Mouse (Mus musculus) forebrain, postnatal 0 days (tissue): Measurements from ENCODE around the gene Mia3. TPM values are rescaled to one million over a fixed set of nuclear protein-coding genes. Genes with fewer than 3 reads are reported as not detected.
"Not testable (repeated sequence)": the region's sequence is repeated elsewhere in the genome, so short reads cannot be mapped to it uniquely, and the experiment has no call there.

Source experiments
- ATAC-seq: fragments of 200-750 bp; cut with Nextera tagmentation; 2 replicates; pipeline ENCODE4 v1.8.0; 2017; ENCODE audit warnings: mild to moderate bottlenecking, moderate library complexity
- DNase-seq: peaks from one replicate; pipeline ENCODE4 v3.0.0-alpha.2; 2015
- H3K27ac ChIP-seq: fragments of 300-500 bp; sonication (generic); 2 replicates; pipeline ENCODE4 v1.5.1; 2014; ENCODE audit warnings: low read depth, mild to moderate bottlenecking, antibody characterized with exemption, low read length, moderate library complexity, mixed read lengths
- H3K27me3 ChIP-seq: fragments of 300-500 bp; sonication (generic); 2 replicates; pipeline ENCODE4 v1.6.1; 2014; ENCODE audit warnings: mild to moderate bottlenecking, low read length, mixed read lengths; ENCODE audit not compliant: insufficient read depth
- H3K36me3 ChIP-seq: fragments of 300-500 bp; sonication (generic); 2 replicates; pipeline ENCODE4 v1.6.1; 2014; ENCODE audit warnings: mild to moderate bottlenecking, moderate library complexity; ENCODE audit not compliant: insufficient read depth
- H3K4me1 ChIP-seq: fragments of 300-500 bp; sonication (generic); 2 replicates; pipeline ENCODE4 v1.6.1; 2014; ENCODE audit warnings: antibody characterized with exemption; ENCODE audit not compliant: insufficient read depth
- H3K4me2 ChIP-seq: fragments of 300-500 bp; sonication (generic); 2 replicates; pipeline ENCODE4 v1.6.1; 2014; ENCODE audit warnings: low read depth, mild to moderate bottlenecking, moderate library complexity
- H3K4me3 ChIP-seq: fragments of 300-500 bp; sonication (generic); 2 replicates; pipeline ENCODE4 v1.5.1; 2014; ENCODE audit warnings: low read depth, low read length, mixed read lengths
- H3K9ac ChIP-seq: fragments of 300-500 bp; sonication (generic); 2 replicates; pipeline ENCODE4 v1.6.1; 2014; ENCODE audit warnings: mild to moderate bottlenecking
- H3K9me3 ChIP-seq: fragments of 300-500 bp; sonication (generic); 2 replicates; pipeline ENCODE4 v1.6.1; 2016; ENCODE audit warnings: low read length
- CTCF ChIP-seq: sonication (generic); IDR thresholded peaks from 2 replicates; pipeline ENCODE4 v1.5.1; 2016; ENCODE audit warnings: antibody characterized with exemption, control low read depth, low read depth
- WGBS: fragments of 180-500 bp; shearing (Covaris S2); extraction: QIAGEN DNeasy Blood & Tissue Kit; methylation state at CpG from one replicate; pipeline ENCODE4 v1.1.7; 2014; 5-methylcytosine and 5-hydroxymethylcytosine counted together
- polyA plus RNA-seq: library from polyadenylated mRNA; unstranded; fragments of >200 nt; fragmentation: Nextera tagmentation; extraction: Ambion mirVana; gene quantifications from 2 replicates; pipeline ENCODE4 v1.2.1, GENCODE M21; 2015
- total RNA-seq: library from RNA; depleted of rRNA; stranded (reverse); fragments of >200 nt; gene quantifications from 2 replicates; pipeline ENCODE4 v1.2.3, GENCODE M21; 2014; rRNA removed

Gene Mia3
- total RNA-seq (124 and 131 TPM in 2 replicates), polyA plus RNA-seq (62.8 and 87.3 TPM in 2 replicates)

DNA sequence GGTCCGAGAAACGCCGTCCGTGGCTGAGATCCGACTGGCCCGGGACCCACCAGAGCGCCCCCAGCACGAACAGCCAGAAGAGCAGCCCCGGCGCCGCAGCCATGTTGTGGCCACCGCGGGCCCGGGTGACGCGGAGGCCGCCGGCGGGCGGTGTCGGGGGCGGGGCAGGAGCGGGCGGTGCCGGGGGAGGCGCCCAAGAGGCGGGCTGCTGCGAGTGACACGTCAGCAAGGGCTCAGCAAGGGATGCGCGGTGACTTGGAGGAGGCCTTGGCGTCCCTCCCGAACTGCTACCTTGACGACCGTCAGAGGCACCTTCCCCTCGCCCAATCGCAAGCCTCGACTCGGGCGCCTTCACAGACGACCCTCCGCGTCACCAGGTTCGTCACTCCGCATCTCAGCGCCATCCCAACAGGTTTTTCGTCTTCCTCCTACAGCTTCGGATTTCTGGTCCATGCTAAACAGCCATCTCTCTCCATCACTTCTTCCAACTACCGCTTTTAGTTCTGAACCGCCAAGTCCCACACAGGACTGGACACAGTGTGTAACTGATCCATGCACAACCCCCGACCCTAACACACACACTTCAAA, at the start of gene Mia3:
Gene Mia3, minus strand, starts transcription at position 127 of the 588 bp plus-strand sequence.
- peaks cover 5% of the 10 kb centered on the region for H3K36me3 ChIP-seq
- H3K27ac ChIP-seq = peak within 1 kb of the TSS; percentile 76
- 0 out of 2 replicates have a peak, but pooled peaks cover 5% of the 10 kb centered on the region for H3K4me1 ChIP-seq
- ATAC-seq (peak; percentile 99), DNase-seq (peak; percentile 98)
- H3K27me3 ChIP-seq = no peaks in the 10 kb centered on the region
- H3K4me3 ChIP-seq = peak within 1 kb of the TSS; percentile 89
- 1% methylated on average over 45 of the region's 51 CpGs for WGBS
- TF ChIP-seq CTCF = peak; percentile 26
- peak within 1 kb of the TSS; percentile 93 for H3K4me2 ChIP-seq
- no peaks in the 10 kb centered on the region for H3K9me3 ChIP-seq
- peak within 1 kb of the TSS; percentile 81 for H3K9ac ChIP-seq

- no peak within 1 kb of the TSS for H3K9ac ChIP-seq
- no peaks in the 10 kb centered on the region for H3K9me3 ChIP-seq
- H3K27ac ChIP-seq = no peak within 1 kb of the TSS
- no peaks in the 10 kb centered on the region for H3K27me3 ChIP-seq
- DNase-seq = no peak
- no peak for TF ChIP-seq CTCF
- H3K36me3 ChIP-seq = no peaks in the 10 kb centered on the region
- ATAC-seq = no peak
- no peak within 1 kb of the TSS for H3K4me3 ChIP-seq
- no peak within 1 kb of the TSS for H3K4me2 ChIP-seq
- no peaks in the 10 kb centered on the region for H3K4me1 ChIP-seq
- 71% methylated on average over 12 of the region's 12 CpGs for WGBS
These were observed 48.5 kb upstream of the Mia3 start, which contains the start of gene Hhipl2 for GRCm38 (mm10) chr1:183417873-183418272. Hhipl2 (plus strand) TSS chr1:183418215.

DNA sequence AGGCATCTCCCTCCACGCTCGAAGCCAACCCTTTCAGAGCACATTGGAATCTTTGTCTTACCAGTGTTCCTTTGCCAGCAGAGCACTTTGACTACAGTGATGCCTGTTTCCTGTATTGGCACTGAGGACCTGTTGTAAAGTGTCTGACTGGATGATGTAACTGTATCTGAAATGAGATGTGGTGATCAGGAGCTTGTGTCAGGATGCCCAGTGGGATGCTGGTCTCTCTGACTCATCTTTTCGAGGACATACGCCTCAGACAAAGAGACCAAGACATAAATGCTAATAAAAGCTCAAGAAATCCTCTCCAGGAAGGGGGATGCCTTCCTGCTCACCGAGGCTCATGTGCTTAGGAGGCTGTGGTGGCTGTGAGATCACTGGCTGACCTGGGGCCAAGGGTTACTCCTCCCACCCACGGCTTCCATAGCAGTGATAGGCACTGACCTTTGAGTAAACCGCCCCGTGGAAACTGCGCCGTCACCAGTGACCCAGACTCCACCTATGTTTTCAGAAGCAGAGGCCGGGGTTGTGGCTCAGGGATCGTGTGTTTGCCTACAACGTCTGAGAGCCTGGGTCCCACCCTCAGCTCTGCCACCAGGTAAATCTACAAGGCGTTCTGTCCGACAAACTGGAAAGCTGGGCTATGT, 44.9 kb upstream of the Mia3 start:
- Histone ChIP-seq H3K9me3 (no peaks in the 10 kb centered on the region), H3K27me3 (no peaks in the 10 kb centered on the region), H3K36me3 (peaks cover 31% of the 10 kb centered on the region), H3K27ac (no peak overlapping the region), H3K4me2 (no peak overlapping the region), H3K4me3 (no peak overlapping the region), H3K4me1 (no peaks in the 10 kb centered on the region), H3K9ac (no peak overlapping the region)
- 91% methylated on average over 15 of the region's 15 CpGs for WGBS
- ATAC-seq (peak; percentile 18; the same call in 1 of the 2 replicates), DNase-seq (no peak)
- TF ChIP-seq CTCF = no peak

DNA sequence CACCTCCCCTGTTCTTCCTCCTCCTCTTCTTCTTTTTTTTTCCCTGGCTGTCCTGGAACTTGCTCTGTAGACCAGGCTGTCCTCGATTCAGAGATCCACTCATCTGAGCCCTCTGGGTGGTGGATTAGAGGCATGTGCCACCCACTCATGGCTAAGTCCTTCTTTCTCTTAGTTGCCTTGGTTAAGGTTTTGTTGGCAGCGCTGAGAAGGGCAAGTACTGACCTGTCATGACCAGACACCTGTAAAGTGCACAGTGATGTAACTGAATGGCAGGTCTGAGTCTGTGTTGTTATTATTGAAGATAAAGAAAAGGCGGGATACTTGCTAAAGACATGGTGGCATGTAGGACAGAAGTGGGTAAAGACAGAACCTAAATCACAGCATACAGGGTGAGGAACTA, 34.0 kb upstream of the Mia3 start:
- H3K9ac ChIP-seq = no peak overlapping the region
- DNase-seq (no peak), ATAC-seq (no peak)
- 94% methylated on average over 3 of the region's 3 CpGs for WGBS
- H3K36me3 ChIP-seq = peaks cover 57% of the 10 kb centered on the region
- no peaks in the 10 kb centered on the region for H3K4me1 ChIP-seq
- no peak overlapping the region for H3K27ac ChIP-seq
- H3K9me3 ChIP-seq = no peaks in the 10 kb centered on the region
- no peak overlapping the region for H3K4me3 ChIP-seq
- H3K27me3 ChIP-seq = no peaks in the 10 kb centered on the region
- H3K4me2 ChIP-seq = no peak overlapping the region
- TF ChIP-seq CTCF = no peak

DNA sequence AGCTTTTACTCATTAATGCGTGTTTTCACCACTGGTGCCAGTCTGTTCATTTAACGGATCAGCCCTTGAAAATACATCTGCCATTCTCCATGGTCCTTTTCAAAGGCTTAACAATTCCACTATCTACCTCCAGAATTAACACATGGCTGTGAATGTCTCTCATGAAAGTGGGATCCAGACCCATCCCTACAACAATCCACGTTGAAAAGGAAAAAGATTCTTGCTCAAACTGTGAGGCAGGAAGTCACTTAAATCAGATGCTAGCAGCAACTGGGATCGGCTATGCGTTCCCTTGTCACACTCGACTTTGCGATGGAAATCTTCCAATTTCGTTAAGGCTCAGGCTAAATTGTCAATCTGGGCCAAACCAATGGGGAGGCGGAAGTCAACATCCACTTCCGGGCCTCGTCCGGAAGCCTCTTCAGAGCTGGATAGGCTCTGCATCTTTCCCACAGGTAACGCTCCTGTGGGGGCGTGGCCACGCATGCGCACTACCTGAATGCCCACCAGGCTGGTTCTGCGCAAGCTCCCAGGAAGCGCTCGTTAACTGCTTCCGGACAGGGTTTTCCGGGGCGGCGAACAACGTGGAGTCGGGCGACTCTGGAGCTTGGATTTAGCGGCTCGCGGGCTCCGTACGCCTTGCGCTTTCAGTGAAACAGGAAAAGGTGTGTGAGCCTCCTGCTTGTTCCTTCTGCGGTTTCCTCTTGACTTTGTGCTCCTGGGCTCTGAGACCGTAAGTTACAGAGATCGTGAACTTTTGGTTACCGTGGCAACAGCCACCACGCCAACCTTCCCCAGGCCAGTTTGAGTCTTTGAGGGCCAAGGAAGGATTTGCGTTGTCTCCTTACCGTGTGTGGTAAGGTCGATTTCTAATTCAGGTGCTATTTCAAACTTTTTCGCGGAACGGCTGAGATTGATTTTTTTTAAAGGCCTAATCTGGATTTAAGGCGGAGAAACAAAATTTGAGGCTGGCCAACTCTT, 19.4 kb upstream of the Mia3 start, which contains the start of gene Taf1a:
Gene Taf1a, plus strand, starts transcription at position 556 of the 981 bp plus-strand sequence.
- Histone ChIP-seq H3K9ac (0 out of 2 replicates have a peak within 1 kb of the TSS, but pooled peaks have one; percentile 31), H3K27ac (peak within 1 kb of the TSS; percentile 66), H3K36me3 (no peaks in the 10 kb centered on the region; the same call in 1 of the 2 replicates), H3K4me1 (peaks cover 4% of the 10 kb centered on the region; the same call in 1 of the 2 replicates), H3K9me3 (no peaks in the 10 kb centered on the region), H3K27me3 (peaks cover 13% of the 10 kb centered on the region; the same call in 1 of the 2 replicates), H3K4me2 (peak within 1 kb of the TSS; percentile 66), H3K4me3 (peak within 1 kb of the TSS; percentile 54)
- WGBS = 5% methylated on average over 44 of the region's 44 CpGs
- TF ChIP-seq CTCF = no peak
- ATAC-seq (peak; percentile 100), DNase-seq (peak; percentile 97)

GRCm38 (mm10) chr1:183387421-183387820, 18.1 kb upstream of the Mia3 start:
- WGBS = 94% methylated on average over 3 of the region's 3 CpGs
- not testable (repeated sequence) for H3K36me3 ChIP-seq, H3K4me2 ChIP-seq, H3K4me1 ChIP-seq, H3K27ac ChIP-seq, H3K9me3 ChIP-seq, H3K4me3 ChIP-seq, H3K9ac ChIP-seq, DNase-seq, ATAC-seq
- peaks cover 21% of the 10 kb centered on the region for H3K27me3 ChIP-seq
